Mouse (Mus musculus): ENCODE measurements around the gene Apol6.

GRCm38 (mm10) chr15:77014431-77014830 lies 30.1 kb upstream of the Apol6 start:
- no peak for TF ChIP-seq CTCF (IDR thresholded peaks at IDR 0.05; ENCODE audit: low read depth)
- no peak for TF ChIP-seq EP300 (IDR thresholded peaks at IDR 0.05; ENCODE audit: low read depth)
